ENCODE assay signal across 12 mouse cellular contexts in the genomic region with DNA sequence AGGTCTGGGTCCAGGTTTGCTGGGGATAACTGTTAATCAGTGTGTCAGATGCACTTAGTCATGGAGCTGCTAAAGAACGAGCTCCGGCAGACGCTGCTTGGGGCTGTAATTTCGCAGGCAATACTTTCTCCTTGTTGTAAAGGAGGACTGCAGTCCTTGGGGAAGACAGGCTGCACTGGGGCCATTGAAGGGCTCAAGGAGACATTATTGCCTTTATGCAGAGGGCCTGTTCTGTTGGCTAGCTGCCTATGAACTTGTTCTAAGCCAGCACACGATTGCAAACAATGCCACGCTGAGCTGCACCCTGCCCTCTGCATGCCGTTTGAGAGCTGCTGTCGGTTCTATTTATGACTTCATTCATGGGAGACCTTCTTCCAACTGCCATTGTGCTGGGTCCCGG.
DNase-seq lines count a peak whose midpoint lies in the region; ATAC-seq and TF ChIP-seq lines count a peak whose summit lies in the region.
"Had no signal": no experiment of that assay in that cellular context is flagged by ENCODE, and none has a peak within 500 bp of the region (broad histone marks: within the 10 kb centered on the region; RNA-seq: fewer than 3 reads in every experiment).

No protein-coding gene starts in this region.

- H3K4me3 ChIP-seq in embryonic facial prominence, embryonic 12.5 days: no peak overlapping the region
- H3K4me3 ChIP-seq in embryonic facial prominence, embryonic 10.5 days: no peak overlapping the region
- no peak overlapping the region for H3K4me3 ChIP-seq in midbrain, embryonic 12.5 days
- no peak overlapping the region for H3K4me3 ChIP-seq in midbrain, embryonic 16.5 days (ENCODE audit: low read depth, low read length)
- H3K4me3 ChIP-seq in hindbrain, postnatal 0 days (ENCODE audit: low read length): no peak overlapping the region
- no peak overlapping the region for H3K4me3 ChIP-seq in stomach, embryonic 15.5 days (replicated peaks)
- H3K4me3 ChIP-seq: liver, embryonic 12.5 days had no signal

- TF ChIP-seq CTCF in hindbrain, postnatal 0 days (IDR thresholded peaks at IDR 0.05; ENCODE audit: low read depth): no peak

- no peak overlapping the region for H3K9ac ChIP-seq in embryonic facial prominence, embryonic 12.5 days
- no peak overlapping the region for H3K9ac ChIP-seq in midbrain, embryonic 12.5 days (replicated peaks)
- no peak overlapping the region for H3K9ac ChIP-seq in midbrain, embryonic 16.5 days (ENCODE audit: low read depth, low read length)
- no peak overlapping the region for H3K9ac ChIP-seq in hindbrain, postnatal 0 days (replicated peaks; ENCODE audit: low read length)
- H3K9ac ChIP-seq in stomach, embryonic 15.5 days: no peak overlapping the region
- H3K9ac ChIP-seq: liver, embryonic 12.5 days had no signal

- 0 out of 2 replicates have a peak, but pooled peaks have one; percentile 13 for ATAC-seq in embryonic facial prominence, embryonic 12.5 days (ENCODE audit: insufficient number of reproducible peaks, insufficient read depth, low FRiP score, low TSS enrichment)
- ATAC-seq in midbrain, embryonic 12.5 days (ENCODE audit: low FRiP score, low read depth): peak; percentile 31; the same call in 1 of the 2 replicates
- no peak for ATAC-seq in midbrain, embryonic 16.5 days
- ATAC-seq in hindbrain, postnatal 0 days: no peak; the same call in 1 of the 2 replicates
- no peak for ATAC-seq in stomach, embryonic 15.5 days (ENCODE audit: insufficient read depth, low FRiP score, low read depth)
- ATAC-seq: liver, embryonic 12.5 days had no signal

- no peak for DNase-seq in embryonic facial prominence, embryonic 10.5 days (ENCODE audit: low spot score)
- peak; percentile 59 for DNase-seq in hindbrain, postnatal 0 days (ENCODE audit: low spot score)
- no peak for DNase-seq in kidney, postnatal 25 days
- DNase-seq in gastrocnemius, postnatal 4 days (ENCODE audit: low spot score in 2 of 2): no peak
- DNase-seq: kidney, postnatal 10 days; lung, postnatal 10 days; thymus, postnatal 4 days had no signal

- H3K27ac ChIP-seq in embryonic facial prominence, embryonic 12.5 days: no peak overlapping the region
- no peak overlapping the region for H3K27ac ChIP-seq in embryonic facial prominence, embryonic 10.5 days (replicated peaks)
- H3K27ac ChIP-seq in midbrain, embryonic 12.5 days (replicated peaks): no peak overlapping the region; the same call in 1 of the 2 replicates
- H3K27ac ChIP-seq in midbrain, embryonic 16.5 days (ENCODE audit: low read length): no peak overlapping the region
- no peak overlapping the region; the same call in 1 of the 2 replicates for H3K27ac ChIP-seq in hindbrain, postnatal 0 days
- H3K27ac ChIP-seq in stomach, embryonic 15.5 days: peak overlapping the region; percentile 78
- H3K27ac ChIP-seq: liver, embryonic 12.5 days had no signal

- 57% methylated on average over 9 of the region's 9 CpGs for WGBS in embryonic facial prominence, embryonic 12.5 days
- WGBS in embryonic facial prominence, embryonic 10.5 days: 57% methylated on average over 9 of the region's 9 CpGs
- 34% methylated on average over 9 of the region's 9 CpGs for WGBS in midbrain, embryonic 12.5 days
- WGBS in midbrain, embryonic 16.5 days: 22% methylated on average over 9 of the region's 9 CpGs
- 18% methylated on average over 9 of the region's 9 CpGs for WGBS in hindbrain, postnatal 0 days
- 41% methylated on average over 9 of the region's 9 CpGs for WGBS in stomach, embryonic 15.5 days

- H3K9me3 ChIP-seq in embryonic facial prominence, embryonic 12.5 days: no peaks in the 10 kb centered on the region
- no peaks in the 10 kb centered on the region for H3K9me3 ChIP-seq in embryonic facial prominence, embryonic 10.5 days
- no peaks in the 10 kb centered on the region for H3K9me3 ChIP-seq in midbrain, embryonic 12.5 days
- no peaks in the 10 kb centered on the region for H3K9me3 ChIP-seq in midbrain, embryonic 16.5 days (replicated peaks; ENCODE audit: control insufficient read depth, low read length, poor library complexity, severe bottlenecking)
- H3K9me3 ChIP-seq in hindbrain, postnatal 0 days (ENCODE audit: low read length): no peaks in the 10 kb centered on the region
- H3K9me3 ChIP-seq in stomach, embryonic 15.5 days: no peaks in the 10 kb centered on the region
- H3K9me3 ChIP-seq: liver, embryonic 12.5 days had no signal

- H3K27me3 ChIP-seq in embryonic facial prominence, embryonic 12.5 days: no peaks in the 10 kb centered on the region
- no peaks in the 10 kb centered on the region for H3K27me3 ChIP-seq in embryonic facial prominence, embryonic 10.5 days (replicated peaks; ENCODE audit: low read depth, poor library complexity, severe bottlenecking)
- no peaks in the 10 kb centered on the region for H3K27me3 ChIP-seq in midbrain, embryonic 12.5 days
- no peaks in the 10 kb centered on the region for H3K27me3 ChIP-seq in midbrain, embryonic 16.5 days (ENCODE audit: control insufficient read depth, insufficient read depth, low read depth, low read length)
- no peaks in the 10 kb centered on the region for H3K27me3 ChIP-seq in hindbrain, postnatal 0 days (ENCODE audit: insufficient read depth, low read length)
- H3K27me3 ChIP-seq in stomach, embryonic 15.5 days (replicated peaks): no peaks in the 10 kb centered on the region
- H3K27me3 ChIP-seq: liver, embryonic 12.5 days had no signal

- no peak overlapping the region for H3K4me2 ChIP-seq in embryonic facial prominence, embryonic 12.5 days (replicated peaks)
- no peak overlapping the region for H3K4me2 ChIP-seq in midbrain, embryonic 12.5 days (replicated peaks)
- no peak overlapping the region for H3K4me2 ChIP-seq in midbrain, embryonic 16.5 days (ENCODE audit: low read length)
- H3K4me2 ChIP-seq in hindbrain, postnatal 0 days (ENCODE audit: low read depth, low read length): no peak overlapping the region
- H3K4me2 ChIP-seq in stomach, embryonic 15.5 days: no peak overlapping the region
- H3K4me2 ChIP-seq: liver, embryonic 12.5 days had no signal

- H3K36me3 ChIP-seq in embryonic facial prominence, embryonic 12.5 days: no peaks in the 10 kb centered on the region
- H3K36me3 ChIP-seq in embryonic facial prominence, embryonic 10.5 days (replicated peaks): no peaks in the 10 kb centered on the region
- no peaks in the 10 kb centered on the region for H3K36me3 ChIP-seq in midbrain, embryonic 12.5 days
- H3K36me3 ChIP-seq in midbrain, embryonic 16.5 days (ENCODE audit: control insufficient read depth, insufficient read depth, low read length): no peaks in the 10 kb centered on the region
- no peaks in the 10 kb centered on the region for H3K36me3 ChIP-seq in hindbrain, postnatal 0 days (ENCODE audit: insufficient read depth, low read length)
- H3K36me3 ChIP-seq in stomach, embryonic 15.5 days: no peaks in the 10 kb centered on the region
- H3K36me3 ChIP-seq: liver, embryonic 12.5 days had no signal

- peaks cover 24% of the 10 kb centered on the region for H3K4me1 ChIP-seq in embryonic facial prominence, embryonic 12.5 days
- H3K4me1 ChIP-seq in embryonic facial prominence, embryonic 10.5 days: peaks cover 57% of the 10 kb centered on the region
- H3K4me1 ChIP-seq in midbrain, embryonic 12.5 days: peaks cover 41% of the 10 kb centered on the region
- peaks cover 24% of the 10 kb centered on the region for H3K4me1 ChIP-seq in midbrain, embryonic 16.5 days (ENCODE audit: control insufficient read depth, insufficient read depth, low read length)
- H3K4me1 ChIP-seq in hindbrain, postnatal 0 days (ENCODE audit: insufficient read depth, low read length): peaks cover 29% of the 10 kb centered on the region; the same call in 1 of the 2 replicates
- H3K4me1 ChIP-seq in stomach, embryonic 15.5 days: peaks cover 10% of the 10 kb centered on the region; the same call in 1 of the 2 replicates
- H3K4me1 ChIP-seq: liver, embryonic 12.5 days had no signal

Comparison
In these comparisons a context has a peak if more than half of its experiments do, and no peak if none do; other contexts are left out.
1. ATAC-seq: peak in embryonic facial prominence, embryonic 12.5 days (single experiment) and midbrain, embryonic 12.5 days (single experiment); none in midbrain, embryonic 16.5 days (single experiment), hindbrain, postnatal 0 days (single experiment) and stomach, embryonic 15.5 days (single experiment).